Mouse (Mus musculus) gonadal fat pad, adult 2 months (tissue): ENCODE data around the gene D230025D16Rik. TPM values are rescaled to one million over a fixed set of nuclear protein-coding genes. Genes with fewer than 3 reads are reported as not detected.
"Not testable (repeated sequence)": the region's sequence is repeated elsewhere in the genome, so short reads cannot be mapped to it uniquely, and the experiment has no call there.

Experiments used
- DNase-seq: peaks from one replicate; pipeline ENCODE4 v3.0.0-alpha.2; 2012; ENCODE audit warnings: low read depth
- polyA plus RNA-seq: library from polyadenylated mRNA; depleted of rRNA; stranded (reverse); fragments of >200 nt; gene quantifications from 2 replicates; pipeline ENCODE4 v1.2.3, GENCODE M21; 2012; rRNA removed

D230025D16Rik gene
- polyA plus RNA-seq: 19.6 and 23.2 TPM in 2 replicates

- no peak for DNase-seq
These were observed at the start of gene D230025D16Rik for GRCm38 (mm10) chr8:105224413-105225271. TSS of gene D230025D16Rik (plus strand) at chr8:105225145.

GRCm38 (mm10) chr8:105175287-105175686 lies 49.7 kb upstream of the D230025D16Rik start:
- not testable (repeated sequence) for DNase-seq

- no peak for DNase-seq
These were observed 46.6 kb upstream of the D230025D16Rik start for GRCm38 (mm10) chr8:105178211-105178800.

GRCm38 (mm10) chr8:105182201-105182600 lies 42.7 kb upstream of the D230025D16Rik start:
- peak; percentile 95 for DNase-seq

- DNase-seq: no peak
These were observed 38.4 kb upstream of the D230025D16Rik start for GRCm38 (mm10) chr8:105186467-105187005.

- no peak for DNase-seq
These were observed 32.8 kb upstream of the D230025D16Rik start for GRCm38 (mm10) chr8:105192182-105192581.

GRCm38 (mm10) chr8:105205748-105206147 lies 19.2 kb upstream of the D230025D16Rik start:
- DNase-seq: no peak

GRCm38 (mm10) chr8:105206766-105207275 lies 18.1 kb upstream of the D230025D16Rik start:
- DNase-seq: no peak

- no peak for DNase-seq
These were observed 17.2 kb upstream of the D230025D16Rik start for GRCm38 (mm10) chr8:105207675-105208273.

- no peak for DNase-seq
These were observed 15.5 kb upstream of the D230025D16Rik start for GRCm38 (mm10) chr8:105209153-105210110.

- no peak for DNase-seq
These were observed 10.8 kb upstream of the D230025D16Rik start for GRCm38 (mm10) chr8:105214104-105214503.

GRCm38 (mm10) chr8:105217926-105218522 lies 6.9 kb upstream of the D230025D16Rik start:
- DNase-seq: no peak

- no peak for DNase-seq
These were observed 1.1 kb upstream of the D230025D16Rik start for GRCm38 (mm10) chr8:105223850-105224249.

- DNase-seq: no peak
These were observed 288 bp downstream of the D230025D16Rik start for GRCm38 (mm10) chr8:105225272-105225593.

GRCm38 (mm10) chr8:105225917-105226316 lies 972 bp downstream of the D230025D16Rik start:
- DNase-seq: no peak

GRCm38 (mm10) chr8:105231503-105232320 lies 6.8 kb downstream of the D230025D16Rik start:
- DNase-seq: no peak

- DNase-seq: not testable (repeated sequence)
These were observed 7.4 kb downstream of the D230025D16Rik start for GRCm38 (mm10) chr8:105232321-105232693.

- no peak for DNase-seq
These were observed 8.4 kb downstream of the D230025D16Rik start for GRCm38 (mm10) chr8:105233126-105233935.

- DNase-seq: no peak
These were observed 10.3 kb downstream of the D230025D16Rik start for GRCm38 (mm10) chr8:105235206-105235605.
